Mouse (Mus musculus) G1E (cell line): ENCODE data around the gene Cd180.

Experiments
- CTCF ChIP-seq: IDR thresholded peaks from 2 replicates; pipeline ENCODE4 v1.5.1; 2012; ENCODE audit warnings: low read depth, low read length, inconsistent platforms, mixed read lengths
- GATA1 ChIP-seq: IDR thresholded peaks from 2 replicates; pipeline ENCODE4 v1.6.1; 2012; ENCODE audit warnings: borderline replicate concordance, low read length, inconsistent platforms, mixed read lengths
- POLR2AphosphoS5 ChIP-seq: IDR thresholded peaks from 2 replicates; pipeline ENCODE4 v1.6.1; 2012; ENCODE audit warnings: low read depth, low read length, inconsistent platforms; ENCODE audit not compliant: insufficient replicate concordance
- TAL1 ChIP-seq: conservative IDR thresholded peaks from 2 replicates; pipeline ENCODE4 v1.6.1; 2012; ENCODE audit warnings: low read depth, low read length, inconsistent platforms, mixed read lengths

GRCm38 (mm10) chr13:102728035-102728434 is 34.7 kb downstream of the Cd180 start:
- TF ChIP-seq CTCF (no peak), POLR2AphosphoS5 (no peak), GATA1 (no peak), TAL1 (no peak)
